Mouse (Mus musculus) testis, adult 2 months (tissue): ENCODE results near the gene Ip6k2.

ENCODE experiments used
- CTCF ChIP-seq: fragments of 200-500 bp; IDR thresholded peaks from 2 replicates; pipeline ENCODE4 v1.5.1; 2012; ENCODE audit warnings: low read depth, mild to moderate bottlenecking, inconsistent platforms, low read length, moderate library complexity; ENCODE audit not compliant: control insufficient read depth, insufficient read depth, insufficient replicate concordance
- POLR2A ChIP-seq: fragments of 200-500 bp; IDR thresholded peaks from 2 replicates; pipeline ENCODE4 v1.6.1; 2012; ENCODE audit warnings: low read depth, mild to moderate bottlenecking, inconsistent platforms, low read length, moderate library complexity; ENCODE audit not compliant: control insufficient read depth

DNA sequence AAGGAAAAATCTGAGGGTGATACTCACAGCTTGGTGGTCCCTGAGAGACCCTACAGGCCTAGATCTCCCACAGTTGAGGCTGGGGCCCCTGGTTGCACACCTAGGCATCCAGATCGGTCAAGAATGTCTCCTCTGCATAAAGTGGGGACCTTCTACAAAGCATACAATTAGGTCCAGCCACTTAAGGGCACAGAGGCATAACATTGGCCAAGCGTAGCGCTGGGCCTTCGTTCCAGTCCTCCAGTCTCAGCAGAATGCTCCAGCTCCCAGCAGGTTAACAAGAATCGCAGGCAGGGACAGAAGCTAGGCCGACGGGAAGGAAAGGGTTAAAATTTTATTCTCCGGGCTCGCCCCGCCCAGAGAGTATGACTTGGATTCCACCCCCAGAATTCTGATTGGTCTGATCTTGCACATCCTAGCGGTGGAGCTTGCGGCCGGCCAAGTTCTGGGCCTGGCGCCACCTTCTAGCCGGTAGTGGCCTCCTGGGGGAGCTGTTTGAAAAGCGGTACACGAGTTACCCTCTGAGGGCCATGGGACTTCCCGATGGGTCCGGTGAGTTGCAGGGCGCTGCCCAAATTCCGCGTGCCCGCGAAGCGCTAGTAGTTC lies 70.1 kb downstream of the Ip6k2 start:
- peak; percentile 32; the same call in 1 of the 2 replicates for TF ChIP-seq CTCF
- no peak; the same call in 1 of the 2 replicates for TF ChIP-seq POLR2A
